Comparison of ENCODE assay signal across 13 mouse cellular contexts in the genomic region with DNA sequence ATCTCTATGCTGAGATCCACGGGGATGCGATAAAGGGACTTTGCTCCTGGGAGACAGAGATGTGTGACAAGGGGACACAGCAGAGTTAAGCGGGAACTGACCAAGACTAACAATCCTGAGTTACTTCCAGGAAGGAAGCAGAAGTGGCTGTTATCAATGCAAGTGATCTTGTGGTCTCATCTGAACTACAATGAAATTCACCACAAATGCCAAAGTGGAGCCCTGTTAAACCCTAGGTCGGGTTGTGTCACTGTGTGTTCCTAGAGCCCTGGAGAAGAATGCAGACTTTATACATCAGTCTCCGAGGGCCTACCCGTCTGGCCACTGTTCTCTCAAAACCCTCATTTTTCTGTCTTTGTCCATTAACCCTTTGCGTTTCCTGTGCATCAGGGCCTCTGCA. TPM values are rescaled to one million over a fixed set of nuclear protein-coding genes. Genes with fewer than 3 reads are reported as not detected.
DNase-seq lines count a peak whose midpoint lies in the region; ATAC-seq lines count a peak whose summit lies in the region.
"Had no signal": no experiment of that assay in that cellular context is flagged by ENCODE, and none has a peak within 500 bp of the region (broad histone marks: within the 10 kb centered on the region; RNA-seq: fewer than 3 reads in every experiment).

No protein-coding gene starts in this region.

- no peak overlapping the region for H3K27ac ChIP-seq in forebrain, embryonic 11.5 days (ENCODE audit: low read depth, low read length)
- no peak overlapping the region; the same call in 1 of the 2 replicates for H3K27ac ChIP-seq in forebrain, embryonic 15.5 days (replicated peaks)
- no peak overlapping the region for H3K27ac ChIP-seq in neural tube, embryonic 12.5 days
- peak overlapping the region; percentile 68 for H3K27ac ChIP-seq in hindbrain, embryonic 15.5 days (replicated peaks)
- 0 out of 2 replicates have a peak overlapping the region, but pooled peaks have one; percentile 17 for H3K27ac ChIP-seq in stomach, embryonic 14.5 days (ENCODE audit: low read length)
- H3K27ac ChIP-seq: limb, embryonic 15.5 days had no signal

- H3K9ac ChIP-seq in forebrain, embryonic 11.5 days (ENCODE audit: low read length), result no peak overlapping the region
- H3K9ac ChIP-seq in forebrain, embryonic 15.5 days (replicated peaks), result no peak overlapping the region
- H3K9ac ChIP-seq in neural tube, embryonic 12.5 days, result no peak overlapping the region
- no peak overlapping the region for H3K9ac ChIP-seq in hindbrain, embryonic 15.5 days
- no peak overlapping the region for H3K9ac ChIP-seq in stomach, embryonic 14.5 days (replicated peaks; ENCODE audit: low read depth, low read length)
- H3K9ac ChIP-seq: heart, embryonic 12.5 days; limb, embryonic 15.5 days had no signal

- H3K9me3 ChIP-seq in forebrain, embryonic 11.5 days (ENCODE audit: control insufficient read depth, low read length), result no peaks in the 10 kb centered on the region
- H3K9me3 ChIP-seq in forebrain, embryonic 15.5 days, result no peaks in the 10 kb centered on the region
- no peaks in the 10 kb centered on the region for H3K9me3 ChIP-seq in neural tube, embryonic 12.5 days
- no peaks in the 10 kb centered on the region for H3K9me3 ChIP-seq in hindbrain, embryonic 15.5 days
- no peaks in the 10 kb centered on the region for H3K9me3 ChIP-seq in stomach, embryonic 14.5 days (ENCODE audit: control insufficient read depth, low read depth, low read length)
- H3K9me3 ChIP-seq: heart, embryonic 12.5 days; limb, embryonic 15.5 days had no signal

- DNase-seq in forebrain, embryonic 11.5 days (ENCODE audit: low spot score), result peak; percentile 44
- DNase-seq in neural tube, embryonic 10.5 days (ENCODE audit: extremely low spot score, low spot score), result no peak
- no peak for DNase-seq in left cerebral cortex, postnatal 14 days (ENCODE audit: low spot score in 2 of 2)
- no peak for DNase-seq in layer of hippocampus, adult 9-11 months
- DNase-seq: right cerebral cortex, postnatal 4 days had no signal

- H3K4me1 ChIP-seq in forebrain, embryonic 11.5 days (replicated peaks; ENCODE audit: control insufficient read depth, insufficient read depth, low read length), result peaks cover 2% of the 10 kb centered on the region
- peaks cover 29% of the 10 kb centered on the region for H3K4me1 ChIP-seq in forebrain, embryonic 15.5 days
- peaks cover 28% of the 10 kb centered on the region for H3K4me1 ChIP-seq in neural tube, embryonic 12.5 days
- H3K4me1 ChIP-seq in hindbrain, embryonic 15.5 days (replicated peaks), result peaks cover 27% of the 10 kb centered on the region
- H3K4me1 ChIP-seq in stomach, embryonic 14.5 days (ENCODE audit: control insufficient read depth, insufficient read depth, low read length), result 0 out of 2 replicates have a peak, but pooled peaks cover 13% of the 10 kb centered on the region

- WGBS in forebrain, embryonic 11.5 days, result 38% methylated on average over 7 of the region's 7 CpGs
- WGBS in forebrain, embryonic 15.5 days, result 23% methylated on average over 7 of the region's 7 CpGs
- WGBS in neural tube, embryonic 12.5 days, result 39% methylated on average over 7 of the region's 7 CpGs
- 25% methylated on average over 7 of the region's 7 CpGs for WGBS in hindbrain, embryonic 15.5 days
- WGBS in stomach, embryonic 14.5 days, result 43% methylated on average over 7 of the region's 7 CpGs

- H3K27me3 ChIP-seq in forebrain, embryonic 11.5 days (ENCODE audit: control insufficient read depth, insufficient read depth, low read length), result peaks cover 6% of the 10 kb centered on the region
- peaks cover 8% of the 10 kb centered on the region; the same call in 1 of the 2 replicates for H3K27me3 ChIP-seq in forebrain, embryonic 15.5 days
- no peaks in the 10 kb centered on the region for H3K27me3 ChIP-seq in neural tube, embryonic 12.5 days (replicated peaks)
- H3K27me3 ChIP-seq in hindbrain, embryonic 15.5 days, result no peaks in the 10 kb centered on the region
- H3K27me3 ChIP-seq in stomach, embryonic 14.5 days (ENCODE audit: control insufficient read depth, insufficient read depth, low read length), result no peaks in the 10 kb centered on the region
- H3K27me3 ChIP-seq: heart, embryonic 12.5 days; limb, embryonic 15.5 days had no signal

- ATAC-seq in forebrain, embryonic 11.5 days (replicated peaks; ENCODE audit: low FRiP score), result no peak
- ATAC-seq in forebrain, embryonic 15.5 days (replicated peaks), result no peak
- ATAC-seq in neural tube, embryonic 12.5 days (ENCODE audit: low FRiP score, low read depth), result no peak
- ATAC-seq in hindbrain, embryonic 15.5 days (ENCODE audit: low FRiP score, low read depth), result no peak
- ATAC-seq in stomach, embryonic 14.5 days (ENCODE audit: insufficient number of reproducible peaks, insufficient read depth, low FRiP score, low read depth), result no peak

- H3K36me3 ChIP-seq in forebrain, embryonic 11.5 days (ENCODE audit: control insufficient read depth, insufficient read depth, low read length), result no peaks in the 10 kb centered on the region
- H3K36me3 ChIP-seq in forebrain, embryonic 15.5 days, result no peaks in the 10 kb centered on the region
- no peaks in the 10 kb centered on the region for H3K36me3 ChIP-seq in neural tube, embryonic 12.5 days
- H3K36me3 ChIP-seq in hindbrain, embryonic 15.5 days, result no peaks in the 10 kb centered on the region
- H3K36me3 ChIP-seq in stomach, embryonic 14.5 days (ENCODE audit: control insufficient read depth, insufficient read depth, low read length), result no peaks in the 10 kb centered on the region
- H3K36me3 ChIP-seq: heart, embryonic 12.5 days; limb, embryonic 15.5 days had no signal

- H3K4me2 ChIP-seq in forebrain, embryonic 11.5 days (ENCODE audit: low read depth, low read length, severe bottlenecking), result no peak overlapping the region
- no peak overlapping the region for H3K4me2 ChIP-seq in forebrain, embryonic 15.5 days (replicated peaks)
- peak overlapping the region; percentile 16 for H3K4me2 ChIP-seq in neural tube, embryonic 12.5 days (replicated peaks)
- H3K4me2 ChIP-seq in hindbrain, embryonic 15.5 days, result peak overlapping the region; percentile 37
- H3K4me2 ChIP-seq in stomach, embryonic 14.5 days (replicated peaks; ENCODE audit: low read depth, low read length), result no peak overlapping the region
- H3K4me2 ChIP-seq: heart, embryonic 12.5 days; limb, embryonic 15.5 days had no signal

- intact Hi-C loops in left cerebral cortex, postnatal 14 days (cut with DNase I), result no loop called here

- no peak overlapping the region for H3K4me3 ChIP-seq in forebrain, embryonic 11.5 days (ENCODE audit: low read depth, low read length)
- no peak overlapping the region for H3K4me3 ChIP-seq in forebrain, embryonic 15.5 days
- H3K4me3 ChIP-seq in neural tube, embryonic 12.5 days, result no peak overlapping the region
- H3K4me3 ChIP-seq in hindbrain, embryonic 15.5 days, result no peak overlapping the region
- no peak overlapping the region for H3K4me3 ChIP-seq in stomach, embryonic 14.5 days (ENCODE audit: low read depth, low read length)
- H3K4me3 ChIP-seq: heart, embryonic 12.5 days; limb, embryonic 15.5 days had no signal

RNA-seq across cellular contexts. Expression of a gene that starts 8.0 kb away (rescaled TPM):
- polyA plus RNA-seq in forebrain, embryonic 11.5 days (2014; fragmentation: Nextera tagmentation; extraction: Ambion mirVana), result 0.52 and 0.75 TPM in 2 replicates
- polyA plus RNA-seq in forebrain, embryonic 15.5 days (2015; fragmentation: Nextera tagmentation; extraction: Ambion mirVana), result not detected in 2 replicates
- 0.23 and 0.45 TPM in 2 replicates for polyA plus RNA-seq in neural tube, embryonic 12.5 days (2016; fragmentation: Nextera tagmentation; extraction: Ambion mirVana)
- 0.10 TPM in 1 of 2 replicates, not detected in the other for polyA plus RNA-seq in hindbrain, embryonic 15.5 days (2015; fragmentation: Nextera tagmentation; extraction: Ambion mirVana)
- polyA plus RNA-seq in stomach, embryonic 14.5 days (2014; fragmentation: Nextera tagmentation; extraction: Ambion mirVana), result 11.2 and 14.1 TPM in 2 replicates
- total RNA-seq in left cerebral cortex, postnatal 14 days (2021), result under 1 TPM; 0.18 to 0.21 TPM
- polyA plus RNA-seq: cortical plate, adult 2 months; testis, adult 2 months had no signal

Comparison
In these comparisons a context has a peak if more than half of its experiments do, and no peak if none do; other contexts are left out.
1. H3K27ac ChIP-seq: peak in hindbrain, embryonic 15.5 days (single experiment) and stomach, embryonic 14.5 days (single experiment); none in forebrain, embryonic 11.5 days (single experiment), forebrain, embryonic 15.5 days (single experiment) and neural tube, embryonic 12.5 days (single experiment).
2. H3K4me2 ChIP-seq: peak in neural tube, embryonic 12.5 days (single experiment) and hindbrain, embryonic 15.5 days (single experiment); none in forebrain, embryonic 11.5 days (single experiment), forebrain, embryonic 15.5 days (single experiment) and stomach, embryonic 14.5 days (single experiment).